Comparison of ENCODE assay signal across 22 mouse cellular contexts in the genomic region with DNA sequence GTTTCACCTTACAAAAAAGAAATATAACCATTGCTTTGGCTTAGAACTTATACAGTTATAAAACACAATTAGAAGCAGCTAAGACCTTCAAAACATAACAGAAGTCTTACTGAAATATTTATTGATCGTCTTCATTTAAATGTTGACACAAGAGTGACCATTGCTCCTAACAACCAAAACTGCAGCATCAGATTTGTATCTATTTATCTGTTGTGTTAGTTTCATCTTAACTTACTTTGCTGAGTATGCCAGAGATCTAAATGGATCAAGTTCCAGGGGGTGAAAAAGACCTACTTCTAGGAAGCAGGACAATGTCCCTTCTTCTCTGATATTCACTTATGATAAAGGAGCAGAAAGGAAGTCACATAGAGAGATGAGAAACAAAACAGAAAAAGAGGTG. TPM values are rescaled to one million over a fixed set of nuclear protein-coding genes. Genes with fewer than 3 reads are reported as not detected.
A peak's percentile ranks its signal among the peaks of the same experiment; 100 is the strongest.
DNase-seq lines count a peak whose midpoint lies in the region; ATAC-seq and TF ChIP-seq lines count a peak whose summit lies in the region.
"Had no signal": no experiment of that assay in that cellular context is flagged by ENCODE, and none has a peak within 500 bp of the region (broad histone marks: within the 10 kb centered on the region; RNA-seq: fewer than 3 reads in every experiment).

No protein-coding gene starts in this region.

- WGBS in liver, adult 2 months: 27% methylated on average over 1 of the region's 1 CpGs
- 62% methylated on average over 1 of the region's 1 CpGs for WGBS in liver, postnatal 0 days (ENCODE audit: insufficient replicate concordance)
- WGBS in liver, embryonic 12.5 days (ENCODE audit: insufficient replicate concordance): 72% methylated on average over 1 of the region's 1 CpGs

- peaks cover 16% of the 10 kb centered on the region for H3K79me2 ChIP-seq in liver, adult 2 months (ENCODE audit: control insufficient read depth, insufficient read depth, low read length)

- no peak for TF ChIP-seq POLR2A in liver, adult 2 months (IDR thresholded peaks at IDR 0.05; ENCODE audit: extremely low read depth, insufficient read depth, low read length)

- peak overlapping the region; percentile 60 for H3K4me3 ChIP-seq in liver, adult 2 months (ENCODE audit: insufficient read depth, low read depth, low read length)
- no peak overlapping the region for H3K4me3 ChIP-seq in liver, postnatal 0 days (ENCODE audit: low read depth, low read length)
- H3K4me3 ChIP-seq in liver, embryonic 12.5 days: no peak overlapping the region

- peak overlapping the region; percentile 1; the same call in 1 of the 2 replicates for H3K4me2 ChIP-seq in liver, postnatal 0 days (ENCODE audit: low read depth, low read length)
- no peak overlapping the region for H3K4me2 ChIP-seq in liver, embryonic 12.5 days

- H3K4me1 ChIP-seq in liver, adult 2 months (ENCODE audit: control insufficient read depth, insufficient read depth, low read length): peaks cover 19% of the 10 kb centered on the region
- H3K4me1 ChIP-seq in liver, postnatal 0 days (ENCODE audit: insufficient read depth): peaks cover 8% of the 10 kb centered on the region
- peaks cover 5% of the 10 kb centered on the region; the same call in 1 of the 2 replicates for H3K4me1 ChIP-seq in liver, embryonic 12.5 days

- peaks cover 38% of the 10 kb centered on the region for H3K36me3 ChIP-seq in liver, adult 2 months (ENCODE audit: control insufficient read depth, insufficient read depth, low read length)
- H3K36me3 ChIP-seq in liver, postnatal 0 days (replicated peaks; ENCODE audit: insufficient read depth, low read length): no peaks in the 10 kb centered on the region
- H3K36me3 ChIP-seq in liver, embryonic 12.5 days: no peaks in the 10 kb centered on the region
- H3K36me3 ChIP-seq: G1E had no signal

- DNase-seq in liver, adult 2 months (ENCODE audit: extremely low read depth, low read depth, low spot score): peak; percentile 91
- no peak for DNase-seq in liver
- no peak for DNase-seq in liver, postnatal 0 days
- DNase-seq: adrenal gland, adult 2 months; adrenal gland, adult 8-10 months; adrenal gland, postnatal 10 days; adrenal gland, postnatal 14 days; adrenal gland, postnatal 25 days; adrenal gland, postnatal 36 days; B cell, adult 2 months; cerebellum, adult 11 months; cerebellum, adult 11-12 months; cerebellum, adult 18-20 months had no signal

- TF ChIP-seq EP300 in liver, postnatal 0 days (IDR thresholded peaks at IDR 0.05; ENCODE audit: low read depth): no peak

- no peaks in the 10 kb centered on the region for H3K27me3 ChIP-seq in liver, adult 2 months (ENCODE audit: control insufficient read depth, insufficient read depth, low read length)
- no peaks in the 10 kb centered on the region for H3K27me3 ChIP-seq in liver, postnatal 0 days (ENCODE audit: insufficient read depth, low read length)
- H3K27me3 ChIP-seq in liver, embryonic 12.5 days (replicated peaks): no peaks in the 10 kb centered on the region
- H3K27me3 ChIP-seq: CH12.LX, Patski had no signal

- H3K9ac ChIP-seq in liver, adult 2 months (ENCODE audit: low read depth, low read length): peak overlapping the region; percentile 96
- no peak overlapping the region for H3K9ac ChIP-seq in liver, postnatal 0 days (replicated peaks)
- H3K9ac ChIP-seq in liver, embryonic 12.5 days: no peak overlapping the region

- H3K27ac ChIP-seq in liver, adult 2 months (replicated peaks; ENCODE audit: insufficient read depth, low read depth, low read length): peak overlapping the region; percentile 99
- H3K27ac ChIP-seq in liver, postnatal 0 days (ENCODE audit: low read depth): peak overlapping the region; percentile 56
- no peak overlapping the region for H3K27ac ChIP-seq in liver, embryonic 12.5 days

- no peak for ATAC-seq in liver, postnatal 0 days
- no peak for ATAC-seq in liver, embryonic 12.5 days
- ATAC-seq: activated CD4-positive, CD25-positive, alpha-beta regulatory T cell, adult 4 months; CD4-positive, CD25-positive, alpha-beta regulatory T cell, adult 4 months; Patski had no signal

- no peak for TF ChIP-seq CTCF in liver, adult 2 months (IDR thresholded peaks at IDR 0.05; ENCODE audit: low read depth, low read length)
- no peak for TF ChIP-seq CTCF in liver, postnatal 0 days (IDR thresholded peaks at IDR 0.05; ENCODE audit: low read depth)

- no peaks in the 10 kb centered on the region for H3K9me3 ChIP-seq in liver, postnatal 0 days (ENCODE audit: low read length)
- H3K9me3 ChIP-seq in liver, embryonic 12.5 days (replicated peaks): no peaks in the 10 kb centered on the region
- H3K9me3 ChIP-seq: G1E had no signal

RNA-seq across cellular contexts. Expression of gene Baat, which starts 2.8 kb away (rescaled TPM):
- total RNA-seq in liver, adult 2 months (2014; rRNA removed): 245 and 304 TPM in 2 replicates
- polyA plus RNA-seq in liver, adult 2 months (2012; rRNA removed): 73.9 and 76.0 TPM in 2 replicates
- polyA plus RNA-seq in liver, postnatal 0 days (2015; fragmentation: Nextera tagmentation; extraction: Ambion mirVana): 16.6 and 18.2 TPM in 2 replicates
- polyA plus RNA-seq in liver, embryonic 12.5 days (2016; fragmentation: Nextera tagmentation; extraction: Ambion mirVana): 0.21 and 0.37 TPM in 2 replicates
- total RNA-seq: G1E, MEL had no signal
- polyA plus RNA-seq: activated CD4-positive, CD25-positive, alpha-beta regulatory T cell, adult 4 months; adrenal gland, adult 2 months; CD4-positive, CD25-positive, alpha-beta regulatory T cell, adult 4 months; G1E; Patski had no signal

RNA-seq across cellular contexts. Expression of gene Mrpl50, which starts 17.3 kb away (rescaled TPM):
- total RNA-seq in liver, adult 2 months (2014; rRNA removed): 30.1 and 32.2 TPM in 2 replicates
- polyA plus RNA-seq in liver, adult 2 months (2012; rRNA removed): 4.9 and 7.2 TPM in 2 replicates
- polyA plus RNA-seq in liver, postnatal 0 days (2015; fragmentation: Nextera tagmentation; extraction: Ambion mirVana): 64.3 and 66.1 TPM in 2 replicates
- 65.8 and 67.3 TPM in 2 replicates for polyA plus RNA-seq in liver, embryonic 12.5 days (2016; fragmentation: Nextera tagmentation; extraction: Ambion mirVana)

RNA-seq across cellular contexts. Expression of gene Zfp189, which starts 17.4 kb away (rescaled TPM):
- 5.2 and 6.4 TPM in 2 replicates for total RNA-seq in liver, adult 2 months (2014; rRNA removed)
- 1.1 and 1.5 TPM in 2 replicates for polyA plus RNA-seq in liver, adult 2 months (2012; rRNA removed)
- 2.2 and 2.5 TPM in 2 replicates for polyA plus RNA-seq in liver, postnatal 0 days (2015; fragmentation: Nextera tagmentation; extraction: Ambion mirVana)
- 4.3 and 4.6 TPM in 2 replicates for polyA plus RNA-seq in liver, embryonic 12.5 days (2016; fragmentation: Nextera tagmentation; extraction: Ambion mirVana)

RNA-seq across cellular contexts. Expression of gene Acnat1, which starts 29.9 kb away (rescaled TPM):
- 92.1 and 112 TPM in 2 replicates for total RNA-seq in liver, adult 2 months (2014; rRNA removed)
- polyA plus RNA-seq in liver, adult 2 months (2012; rRNA removed): 38.6 and 38.8 TPM in 2 replicates
- polyA plus RNA-seq in liver, postnatal 0 days (2015; fragmentation: Nextera tagmentation; extraction: Ambion mirVana): 3.5 and 4.4 TPM in 2 replicates
- polyA plus RNA-seq in liver, embryonic 12.5 days (2016; fragmentation: Nextera tagmentation; extraction: Ambion mirVana): 0.18 and 0.37 TPM in 2 replicates
- total RNA-seq: CH12.LX, G1E, MEL had no signal
- polyA plus RNA-seq: activated CD4-positive, CD25-positive, alpha-beta regulatory T cell, adult 4 months; C2C12; CD4-positive, CD25-positive, alpha-beta regulatory T cell, adult 4 months; G1E; Patski had no signal

RNA-seq across cellular contexts. Expression of gene Aldob, which starts 45.8 kb away (rescaled TPM):
- total RNA-seq in liver, adult 2 months (2014; rRNA removed): 3,873 and 3,924 TPM in 2 replicates
- polyA plus RNA-seq in liver, adult 2 months (2012; rRNA removed): 2,627 and 3,122 TPM in 2 replicates
- polyA plus RNA-seq in liver, postnatal 0 days (2015; fragmentation: Nextera tagmentation; extraction: Ambion mirVana): 2,616 and 2,625 TPM in 2 replicates
- 54.0 and 57.6 TPM in 2 replicates for polyA plus RNA-seq in liver, embryonic 12.5 days (2016; fragmentation: Nextera tagmentation; extraction: Ambion mirVana)
- total RNA-seq: adrenal gland, postnatal 25 days; CH12.LX; ES-E14; MEL had no signal
- polyA plus RNA-seq: activated CD4-positive, CD25-positive, alpha-beta regulatory T cell, adult 4 months; C2C12; CD4-positive, CD25-positive, alpha-beta regulatory T cell, adult 4 months; G1E; Patski had no signal

Comparison
In these comparisons a context has a peak if more than half of its experiments do, and no peak if none do; other contexts are left out.
1. RNA of gene Baat, which starts 2.8 kb away (polyA plus RNA-seq): 73.9 to 76.0 TPM in liver, adult 2 months and 16.6 to 18.2 TPM in liver, postnatal 0 days; 0.21 to 0.37 TPM in liver, embryonic 12.5 days; every median in the first group is over 10 times any median in the second.